Mouse (Mus musculus): ENCODE data around the gene Pbx2.

The Pbx2 gene

GRCm38 (mm10) chr17:34629796-34630603 is 38.9 kb downstream of the Pbx2 start:
- DNase-seq (ENCODE audit: low spot score in 2 of 2): no peak

GRCm38 (mm10) chr17:34630761-34631301 is 39.8 kb downstream of the Pbx2 start:
- no peak for DNase-seq (ENCODE audit: low spot score in 2 of 2)

GRCm38 (mm10) chr17:34631647-34632046 is 40.6 kb downstream of the Pbx2 start:
- no peak for DNase-seq (ENCODE audit: low spot score in 2 of 2)

- peak; percentile 66 to 77 for DNase-seq (ENCODE audit: low spot score in 2 of 2)
These were observed 41.2 kb downstream of the Pbx2 start for GRCm38 (mm10) chr17:34632261-34632691.

- no peak for DNase-seq (ENCODE audit: low spot score in 2 of 2)
These were observed 44.6 kb downstream of the Pbx2 start for GRCm38 (mm10) chr17:34635671-34636070.

- DNase-seq (ENCODE audit: low spot score in 2 of 2): no peak
These were observed 46.4 kb downstream of the Pbx2 start for GRCm38 (mm10) chr17:34637459-34637858.

- DNase-seq (ENCODE audit: low spot score in 2 of 2): no peak
These were observed 48.6 kb downstream of the Pbx2 start for GRCm38 (mm10) chr17:34639461-34640255.

GRCm38 (mm10) chr17:34640778-34641601 is 49.9 kb downstream of the Pbx2 start:
- no peak for DNase-seq (ENCODE audit: low spot score in 2 of 2)

GRCm38 (mm10) chr17:34641945-34642344 is 50.9 kb downstream of the Pbx2 start:
- DNase-seq (ENCODE audit: low spot score in 2 of 2): no peak

- DNase-seq (ENCODE audit: low spot score in 2 of 2): no peak
These were observed 52.3 kb downstream of the Pbx2 start for GRCm38 (mm10) chr17:34643379-34643778.

GRCm38 (mm10) chr17:34643944-34644343 is 52.9 kb downstream of the Pbx2 start:
- no peak for DNase-seq (ENCODE audit: low spot score in 2 of 2)

- DNase-seq (ENCODE audit: low spot score in 2 of 2): peak; percentile 93 to 96
These were observed 53.5 kb downstream of the Pbx2 start, which contains the start of gene Fkbpl for GRCm38 (mm10) chr17:34644608-34645007. Gene Fkbpl (plus strand): TSS chr17:34644764.

- no peak for DNase-seq (ENCODE audit: low spot score in 2 of 2)
These were observed 54.3 kb downstream of the Pbx2 start for GRCm38 (mm10) chr17:34645256-34645829.

- DNase-seq (ENCODE audit: low spot score in 2 of 2): no peak
These were observed 54.9 kb downstream of the Pbx2 start for GRCm38 (mm10) chr17:34645831-34646511.

Measured in frontal cortex, postnatal 25 days (tissue).